Mouse (Mus musculus) forebrain, embryonic 14.5 days (tissue): ENCODE measurements around the gene Znrf1. TPM values are rescaled to one million over a fixed set of nuclear protein-coding genes. Genes with fewer than 3 reads are reported as not detected.

Experiments
- ATAC-seq: fragments of 200-750 bp; cut with Nextera tagmentation; 2 replicates; pipeline ENCODE4 v1.8.0; 2017; ENCODE audit warnings: mild to moderate bottlenecking, moderate library complexity
- DNase-seq: peaks from one replicate; pipeline ENCODE4 v3.0.0-alpha.2; 2015; ENCODE audit warnings: low spot score
- H3K27ac ChIP-seq: fragments of 300-500 bp; sonication (generic); 2 replicates; pipeline ENCODE4 v1.5.1; 2014; ENCODE audit warnings: low read depth, mild to moderate bottlenecking, control low read depth, low read length, moderate library complexity
- H3K27me3 ChIP-seq: fragments of 300-500 bp; sonication (generic); replicated peaks from 2 replicates; pipeline ENCODE4 v1.6.1; 2014; ENCODE audit warnings: low read length, control low read depth, mixed read lengths; ENCODE audit not compliant: control insufficient read depth, insufficient read depth
- H3K36me3 ChIP-seq: fragments of 300-500 bp; sonication (generic); 2 replicates; pipeline ENCODE4 v1.6.1; 2014; ENCODE audit warnings: low read length, control low read depth; ENCODE audit not compliant: control insufficient read depth, insufficient read depth
- H3K4me1 ChIP-seq: fragments of 300-500 bp; sonication (generic); 2 replicates; pipeline ENCODE4 v1.6.1; 2014; ENCODE audit warnings: antibody characterized with exemption, low read length, control low read depth; ENCODE audit not compliant: control insufficient read depth, insufficient read depth
- H3K4me2 ChIP-seq: fragments of 300-500 bp; sonication (generic); 2 replicates; pipeline ENCODE4 v1.6.1; 2014; ENCODE audit warnings: mild to moderate bottlenecking, control low read depth, low read length
- H3K4me3 ChIP-seq: fragments of 300-500 bp; sonication (generic); 2 replicates; pipeline ENCODE4 v1.5.1; 2014; ENCODE audit warnings: low read depth, low read length, control low read depth
- H3K9ac ChIP-seq: fragments of 300-500 bp; sonication (generic); 2 replicates; pipeline ENCODE4 v1.6.1; 2014; ENCODE audit warnings: mild to moderate bottlenecking, low read length, control low read depth, moderate library complexity
- H3K9me3 ChIP-seq: fragments of 300-500 bp; sonication (generic); replicated peaks from 2 replicates; pipeline ENCODE4 v1.6.1; 2016; ENCODE audit warnings: low read length, control low read depth, mixed read lengths; ENCODE audit not compliant: control insufficient read depth
- WGBS: fragments of 180-500 bp; shearing (Covaris S2); extraction: QIAGEN DNeasy Blood & Tissue Kit; methylation state at CpG from one replicate; pipeline ENCODE4 v1.1.7; 2014; 5-methylcytosine and 5-hydroxymethylcytosine counted together
- polyA plus RNA-seq: library from polyadenylated mRNA; unstranded; fragments of >200 nt; fragmentation: Nextera tagmentation; extraction: Ambion mirVana; gene quantifications from 2 replicates; pipeline ENCODE4 v1.2.1, GENCODE M21; 2014

Gene Znrf1
- polyA plus RNA-seq, 1 experiment from 2014 or later: 55.3 TPM

GRCm38 (mm10) chr8:111666751-111667150 is 130.9 kb downstream of the Znrf1 start:
- H3K4me2 ChIP-seq: no peak overlapping the region
- H3K9ac ChIP-seq: no peak overlapping the region
- no peak overlapping the region for H3K27ac ChIP-seq
- ATAC-seq (no peak), DNase-seq (no peak)
- H3K4me3 ChIP-seq: no peak overlapping the region
- H3K27me3 ChIP-seq: no peaks in the 10 kb centered on the region
- 90% methylated on average over 2 of the region's 2 CpGs for WGBS
- H3K9me3 ChIP-seq: no peaks in the 10 kb centered on the region
- H3K36me3 ChIP-seq: peaks cover 44% of the 10 kb centered on the region
- H3K4me1 ChIP-seq: no peaks in the 10 kb centered on the region

Other genes with a start within 250 kb of the Znrf1 start
- gene Rfwd3, start 235.9 kb upstream of the Znrf1 start, polyA plus RNA-seq: 34.4 and 35.3 TPM in 2 replicates
- 0.47 and 0.78 TPM in 2 replicates for gene Mlkl, start 197.9 kb upstream of the Znrf1 start, polyA plus RNA-seq
- 0.23 TPM in 1 of 2 replicates, not detected in the other for gene Fa2h, start 142.3 kb upstream of the Znrf1 start, polyA plus RNA-seq
- gene Wdr59, start 14.0 kb upstream of the Znrf1 start, polyA plus RNA-seq: 2.9 and 4.2 TPM in 2 replicates
- gene Ldhd, start 94.3 kb downstream of the Znrf1 start, polyA plus RNA-seq: 0.20 and 0.22 TPM in 2 replicates
- 26.1 and 32.9 TPM in 2 replicates for gene Zfp1, start 107.3 kb downstream of the Znrf1 start, polyA plus RNA-seq
- gene Ctrb1, start 154.9 kb downstream of the Znrf1 start, polyA plus RNA-seq: not detected in 2 replicates
- gene Bcar1, start 207.7 kb downstream of the Znrf1 start, polyA plus RNA-seq: 41.2 and 44.2 TPM in 2 replicates